Mouse (Mus musculus) midbrain, embryonic 11.5 days (tissue): ENCODE data around the gene Arpc3. TPM values are rescaled to one million over a fixed set of nuclear protein-coding genes. Genes with fewer than 3 reads are reported as not detected.

Experiments used
- ATAC-seq: fragments of 200-750 bp; cut with Nextera tagmentation; 2 replicates; pipeline ENCODE4 v1.8.0; 2017; ENCODE audit warnings: moderate TSS enrichment, moderate library complexity; ENCODE audit not compliant: low FRiP score
- DNase-seq: peaks from one replicate; pipeline ENCODE4 v3.0.0; 2015; ENCODE audit warnings: low spot score; ENCODE audit errors: missing footprints
- H3K27ac ChIP-seq: fragments of 300-500 bp; sonication (generic); 2 replicates; pipeline ENCODE4 v1.5.1; 2014; ENCODE audit warnings: low read depth, low read length
- H3K27me3 ChIP-seq: fragments of 300-500 bp; sonication (generic); 2 replicates; pipeline ENCODE4 v1.6.1; 2014; ENCODE audit warnings: mild to moderate bottlenecking, low read length, moderate library complexity, mixed read lengths; ENCODE audit not compliant: control insufficient read depth, insufficient read depth
- H3K36me3 ChIP-seq: fragments of 300-500 bp; sonication (generic); 2 replicates; pipeline ENCODE4 v1.6.1; 2014; ENCODE audit warnings: mild to moderate bottlenecking, low read length, moderate library complexity, mixed read lengths; ENCODE audit not compliant: control insufficient read depth, insufficient read depth
- H3K4me1 ChIP-seq: fragments of 300-500 bp; sonication (generic); 2 replicates; pipeline ENCODE4 v1.6.1; 2014; ENCODE audit warnings: low read length; ENCODE audit not compliant: control insufficient read depth, insufficient read depth
- H3K4me2 ChIP-seq: fragments of 300-500 bp; sonication (generic); 2 replicates; pipeline ENCODE4 v1.6.1; 2014; ENCODE audit warnings: mild to moderate bottlenecking, moderate library complexity
- H3K4me3 ChIP-seq: fragments of 300-500 bp; sonication (generic); 2 replicates; pipeline ENCODE4 v1.5.1; 2014; ENCODE audit warnings: low read depth, low read length
- H3K9ac ChIP-seq: fragments of 300-500 bp; sonication (generic); 2 replicates; pipeline ENCODE4 v1.6.1; 2014; ENCODE audit warnings: low read length
- H3K9me3 ChIP-seq: fragments of 300-500 bp; sonication (generic); 2 replicates; pipeline ENCODE4 v1.6.1; 2016; ENCODE audit warnings: low read length; ENCODE audit not compliant: control insufficient read depth
- WGBS: fragments of 180-500 bp; shearing (Covaris S2); extraction: QIAGEN DNeasy Blood & Tissue Kit; methylation state at CpG from one replicate; pipeline ENCODE4 v1.1.7; 2014; 5-methylcytosine and 5-hydroxymethylcytosine counted together
- polyA plus RNA-seq: library from polyadenylated mRNA; unstranded; fragments of >200 nt; fragmentation: Nextera tagmentation; extraction: Ambion mirVana; gene quantifications from 2 replicates; pipeline ENCODE4 v1.2.1, GENCODE M21; 2014

The Arpc3 gene
- 61.7 and 65.3 TPM in 2 replicates for polyA plus RNA-seq

DNA sequence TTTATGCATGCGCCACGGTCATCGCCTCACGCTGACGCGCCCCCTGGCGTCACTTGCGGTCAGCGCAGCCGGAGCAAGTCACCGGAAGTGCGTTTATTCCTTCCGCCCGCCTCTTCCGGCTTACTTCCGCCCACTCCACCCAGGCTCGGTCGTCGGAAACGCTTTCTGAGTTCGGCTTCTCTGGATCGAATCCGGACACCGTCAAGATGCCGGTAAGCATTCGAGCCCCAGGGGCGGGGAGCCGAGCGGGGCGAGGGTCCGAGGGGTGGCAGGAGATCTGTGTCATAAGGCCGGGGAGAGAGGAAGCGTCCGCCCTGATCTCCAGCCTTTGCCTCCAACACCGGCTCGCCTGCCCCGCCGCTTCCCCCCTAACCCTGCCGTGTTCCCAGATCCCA lies at the start of gene Arpc3:
Gene Arpc3 (plus strand): TSS at position 93 of the 395 bp plus-strand sequence.
- Histone ChIP-seq H3K4me3 (peak within 1 kb of the TSS; percentile 79), H3K9ac (peak within 1 kb of the TSS; percentile 82), H3K36me3 (peaks cover 1% of the 10 kb centered on the region; the same call in 1 of the 2 replicates), H3K27me3 (no peaks in the 10 kb centered on the region), H3K4me1 (peaks cover 6% of the 10 kb centered on the region), H3K27ac (no peak within 1 kb of the TSS), H3K9me3 (no peaks in the 10 kb centered on the region), H3K4me2 (peak within 1 kb of the TSS; percentile 77)
- WGBS, result under 1% methylated on average over 39 of the region's 39 CpGs
- ATAC-seq (peak; percentile 82), DNase-seq (peak; percentile 100)

DNA sequence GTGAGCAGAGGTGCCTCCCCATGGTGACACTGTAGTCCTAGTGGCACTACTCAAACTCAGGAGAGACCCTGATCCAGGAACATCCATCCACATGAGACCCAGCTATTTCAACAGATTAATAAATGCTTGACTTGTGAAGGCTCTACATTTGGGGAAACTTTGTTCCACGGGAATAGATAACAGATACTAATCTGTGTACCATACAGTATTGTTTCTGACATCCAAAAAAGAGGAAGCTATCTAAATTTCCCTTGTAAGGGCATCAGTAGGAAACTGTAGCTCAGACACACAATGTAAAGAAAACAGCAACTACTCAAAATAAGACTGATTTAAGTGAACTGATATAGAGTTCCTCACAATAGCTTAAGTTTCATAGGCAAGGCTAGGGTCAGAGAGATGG lies 48.8 kb upstream of the Arpc3 start:
- WGBS, result 74% methylated on average over 1 of the region's 1 CpGs
- no peak overlapping the region for H3K4me2 ChIP-seq
- H3K4me3 ChIP-seq, result no peak overlapping the region
- no peaks in the 10 kb centered on the region for H3K4me1 ChIP-seq
- no peaks in the 10 kb centered on the region for H3K36me3 ChIP-seq
- no peak overlapping the region for H3K9ac ChIP-seq
- H3K9me3 ChIP-seq, result no peaks in the 10 kb centered on the region; the same call in 1 of the 2 replicates
- H3K27ac ChIP-seq, result no peak overlapping the region
- no peak for ATAC-seq
- no peaks in the 10 kb centered on the region for H3K27me3 ChIP-seq
- no peak for DNase-seq

DNA sequence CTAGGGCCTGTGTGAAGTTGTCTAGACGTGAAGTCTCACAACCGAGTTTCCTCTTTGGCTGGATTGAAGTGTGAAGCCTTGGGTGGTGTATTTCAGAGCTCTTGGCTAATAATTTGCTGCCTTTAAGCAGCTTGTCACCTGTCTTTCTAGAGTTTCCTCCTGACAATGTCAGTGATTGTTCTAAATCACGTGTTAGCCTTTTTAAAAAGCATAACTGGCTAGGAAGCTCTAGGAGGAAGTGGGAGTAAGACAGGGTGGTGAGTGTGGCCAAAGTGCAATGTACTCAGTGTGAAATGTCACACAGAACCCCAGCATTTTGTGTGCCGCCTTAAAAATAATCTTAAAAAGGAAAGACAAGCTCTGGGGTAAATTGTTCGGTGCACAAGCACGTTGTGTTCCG lies 47.9 kb upstream of the Arpc3 start:
- ATAC-seq, result no peak
- DNase-seq, result no peak
- no peaks in the 10 kb centered on the region; the same call in 1 of the 2 replicates for H3K9me3 ChIP-seq
- no peaks in the 10 kb centered on the region for H3K27me3 ChIP-seq
- H3K4me2 ChIP-seq, result no peak overlapping the region
- WGBS, result 63% methylated on average over 7 of the region's 7 CpGs
- H3K4me3 ChIP-seq, result no peak overlapping the region
- no peak overlapping the region for H3K9ac ChIP-seq
- no peaks in the 10 kb centered on the region for H3K36me3 ChIP-seq
- H3K4me1 ChIP-seq, result no peaks in the 10 kb centered on the region
- no peak overlapping the region for H3K27ac ChIP-seq

DNA sequence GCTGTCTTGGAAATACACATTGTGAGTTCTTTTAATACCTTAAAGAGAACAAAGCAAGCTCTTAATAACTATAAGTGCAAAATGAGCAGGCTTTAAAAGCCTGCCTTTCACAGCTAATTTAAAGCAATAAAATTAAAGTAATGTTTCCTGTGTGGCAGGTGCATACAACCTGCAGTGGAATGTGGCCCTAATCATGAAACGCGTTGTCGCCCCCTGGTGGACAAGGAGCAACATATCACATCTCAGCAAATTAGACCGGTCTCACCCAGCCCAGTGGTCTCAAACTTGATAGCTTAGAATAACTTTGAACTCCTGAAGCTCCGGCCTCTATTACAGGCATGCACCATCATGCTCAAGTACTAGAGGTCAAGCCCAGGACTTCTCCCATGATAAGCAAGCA lies 47.4 kb upstream of the Arpc3 start:
- Histone ChIP-seq H3K27ac (no peak overlapping the region), H3K9me3 (no peaks in the 10 kb centered on the region; the same call in 1 of the 2 replicates)
- no peak for ATAC-seq

DNA sequence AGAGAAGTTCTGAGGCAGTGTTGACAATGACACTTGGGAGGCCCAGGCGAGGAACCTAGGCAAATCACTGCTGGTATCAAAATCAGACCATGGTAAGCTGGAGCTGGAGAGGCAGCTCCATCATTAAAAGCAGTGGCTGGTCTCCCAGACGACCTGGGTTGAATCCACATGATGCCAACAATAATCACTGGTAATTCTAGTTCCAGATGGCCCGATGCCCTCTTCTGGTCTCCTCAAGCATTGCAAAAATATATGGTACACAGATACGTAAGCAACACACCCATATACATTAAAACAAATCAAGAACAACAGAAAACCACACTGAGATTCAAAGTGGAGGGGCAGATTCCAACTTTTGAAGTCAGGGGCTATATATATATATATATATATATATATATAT lies 45.9 kb upstream of the Arpc3 start:
- H3K9ac ChIP-seq, result no peak overlapping the region
- H3K4me2 ChIP-seq, result no peak overlapping the region
- no peaks in the 10 kb centered on the region; the same call in 1 of the 2 replicates for H3K9me3 ChIP-seq
- DNase-seq (no peak), ATAC-seq (no peak)
- no peak overlapping the region for H3K4me3 ChIP-seq
- no peak overlapping the region for H3K27ac ChIP-seq
- no peaks in the 10 kb centered on the region for H3K36me3 ChIP-seq
- WGBS, result 84% methylated on average over 4 of the region's 4 CpGs
- no peaks in the 10 kb centered on the region for H3K27me3 ChIP-seq
- no peaks in the 10 kb centered on the region for H3K4me1 ChIP-seq

More for the DNA sequence above, 47.4 kb upstream of the Arpc3 start:
- Histone ChIP-seq H3K4me1 (no peaks in the 10 kb centered on the region), H3K4me3 (no peak overlapping the region), H3K9ac (no peak overlapping the region), H3K4me2 (no peak overlapping the region), H3K27me3 (no peaks in the 10 kb centered on the region), H3K36me3 (no peaks in the 10 kb centered on the region)
- WGBS, result 10% methylated on average over 5 of the region's 5 CpGs
- DNase-seq, result peak; percentile 93

DNA sequence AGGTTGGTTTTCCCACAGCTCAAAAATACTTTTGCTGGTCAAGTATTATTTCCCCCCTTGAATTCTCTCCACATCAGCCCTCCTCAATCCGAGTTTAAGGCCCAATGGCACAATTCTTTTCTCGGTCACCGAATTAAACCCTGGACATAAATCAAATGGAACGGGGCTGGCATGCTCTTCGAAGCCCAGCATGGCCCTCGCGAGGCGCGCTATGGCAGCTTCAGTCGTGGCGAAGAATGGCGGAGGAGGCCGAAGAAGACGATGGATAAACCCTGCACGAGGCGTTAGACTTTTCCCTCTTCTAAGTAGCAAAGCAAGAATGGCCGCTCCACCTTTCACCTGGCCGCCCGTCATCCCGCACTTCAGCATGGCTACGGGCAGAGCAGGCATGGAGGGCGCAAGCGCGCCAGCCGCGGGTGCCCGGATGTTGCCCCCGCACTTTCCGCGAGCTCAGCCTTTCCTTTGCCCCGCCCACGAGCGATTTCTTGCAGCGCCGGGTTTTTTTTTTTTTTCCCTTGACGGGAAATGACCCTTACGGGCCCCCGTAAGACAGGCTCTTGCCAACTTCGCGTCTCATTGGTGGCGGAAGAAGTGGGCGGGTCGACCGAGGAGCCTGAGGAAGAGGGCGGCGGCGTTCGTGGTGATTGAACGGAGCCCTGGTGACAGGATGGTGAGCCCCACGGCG lies 37.7 kb upstream of the Arpc3 start, which contains the start of the genes Rad9b and Vps29:
Gene Rad9b (minus strand): TSS at position 427 of the 685 bp plus-strand sequence.
Gene Vps29 (plus strand): TSS at position 563 of the 685 bp plus-strand sequence.
- Histone ChIP-seq H3K4me2 (peak within 1 kb of the TSS; percentile 84), H3K9me3 (no peaks in the 10 kb centered on the region), H3K4me1 (0 out of 2 replicates have a peak, but pooled peaks cover 2% of the 10 kb centered on the region), H3K9ac (peak within 1 kb of the TSS; percentile 86), H3K4me3 (peak within 1 kb of the TSS; percentile 93), H3K27me3 (no peaks in the 10 kb centered on the region), H3K27ac (0 out of 2 replicates have a peak within 1 kb of the TSS, but pooled peaks have one; percentile 12), H3K36me3 (no peaks in the 10 kb centered on the region)
- ATAC-seq (peak; percentile 95), DNase-seq (peak; percentile 100)
- WGBS, result 2% methylated on average over 51 of the region's 51 CpGs

DNA sequence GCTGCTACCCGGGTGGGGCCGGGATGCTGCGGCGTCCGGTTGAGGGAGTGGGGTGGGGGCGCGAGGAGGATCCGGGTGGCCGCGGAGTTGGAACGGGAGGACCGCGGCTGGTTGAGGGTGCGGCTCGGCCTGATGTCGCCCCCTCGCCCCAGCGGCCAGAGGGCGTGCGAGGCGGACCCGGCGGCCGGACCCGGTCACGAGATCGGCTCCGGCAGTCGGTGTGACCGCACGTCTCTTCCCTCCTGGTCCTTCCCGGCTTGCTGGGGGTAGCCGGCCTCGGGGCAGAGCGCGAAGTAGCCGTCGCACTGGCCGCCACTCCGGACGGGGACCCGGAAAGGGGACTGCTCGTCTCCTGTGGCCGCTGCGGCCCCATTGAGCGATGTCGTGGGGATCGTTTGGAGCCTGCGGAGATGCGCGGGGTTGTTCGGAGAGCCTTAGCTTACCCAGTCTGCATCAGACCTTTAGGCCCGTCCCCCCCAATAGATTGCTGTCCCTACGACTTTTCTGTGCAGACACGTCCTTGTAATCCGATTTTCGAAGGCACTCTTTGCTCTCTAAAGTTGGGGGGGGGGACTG lies 37.1 kb upstream of the Arpc3 start:
- H3K36me3 ChIP-seq, result no peaks in the 10 kb centered on the region
- H3K4me2 ChIP-seq, result peak overlapping the region; percentile 84
- peak overlapping the region; percentile 93 for H3K4me3 ChIP-seq
- peak overlapping the region; percentile 86 for H3K9ac ChIP-seq
- H3K4me1 ChIP-seq, result 0 out of 2 replicates have a peak, but pooled peaks cover 2% of the 10 kb centered on the region
- 0 out of 2 replicates have a peak overlapping the region, but pooled peaks have one; percentile 12 for H3K27ac ChIP-seq
- DNase-seq (no peak), ATAC-seq (peak; percentile 86)
- H3K9me3 ChIP-seq, result no peaks in the 10 kb centered on the region
- no peaks in the 10 kb centered on the region for H3K27me3 ChIP-seq
- 1% methylated on average over 57 of the region's 57 CpGs for WGBS

DNA sequence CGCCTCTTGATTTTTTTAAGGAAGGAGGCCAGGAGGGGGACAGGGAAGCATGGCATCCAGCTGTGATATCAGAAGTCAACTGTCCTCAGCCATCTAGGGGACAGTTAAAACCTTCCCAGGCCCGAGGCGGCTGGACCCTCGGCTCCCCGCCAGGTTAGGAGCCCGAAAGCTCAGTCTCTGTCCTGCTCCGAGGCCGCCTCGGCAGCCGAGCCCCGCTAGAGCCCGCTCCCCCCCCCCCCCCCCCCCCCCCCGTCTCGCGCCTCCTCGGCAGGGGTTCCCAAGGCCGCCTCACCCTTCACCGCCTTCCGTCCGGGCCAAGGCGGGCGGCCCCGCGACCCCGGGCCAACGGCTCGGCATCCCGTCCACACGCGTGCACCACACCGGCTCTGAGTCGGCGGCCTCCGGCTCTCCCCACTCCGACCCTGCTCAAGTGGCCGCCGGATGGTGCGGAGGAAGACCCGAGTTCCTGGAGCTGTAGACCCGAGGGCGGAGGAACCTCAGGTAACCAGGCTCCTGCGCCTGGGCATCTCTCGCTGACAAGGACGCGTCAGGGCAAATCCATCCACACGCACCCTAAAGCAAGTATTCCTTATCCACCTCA lies 20.0 kb upstream of the Arpc3 start, which contains the start of gene Gpn3:
Gene Gpn3 (plus strand): TSS at position 286 of the 601 bp plus-strand sequence.
- Histone ChIP-seq H3K9ac (peak within 1 kb of the TSS; percentile 76), H3K27me3 (no peaks in the 10 kb centered on the region), H3K4me2 (peak within 1 kb of the TSS; percentile 78), H3K36me3 (peaks cover 7% of the 10 kb centered on the region), H3K4me3 (peak within 1 kb of the TSS; percentile 64), H3K27ac (peak within 1 kb of the TSS; percentile 85), H3K9me3 (no peaks in the 10 kb centered on the region), H3K4me1 (peaks cover 13% of the 10 kb centered on the region; the same call in 1 of the 2 replicates)
- DNase-seq (peak; percentile 93), ATAC-seq (peak; percentile 87)
- under 1% methylated on average over 35 of the region's 46 CpGs for WGBS
